Mouse (Mus musculus) B cell, adult 67 days (primary cell): ENCODE data around the gene Med22. TPM values are rescaled to one million over a fixed set of nuclear protein-coding genes. Genes with fewer than 3 reads are reported as not detected.

Experiments
- total RNA-seq, 2 experiments: library from RNA; stranded (reverse); gene quantifications; 4 replicates each; pipeline ENCODE4 v1.2.4; 2023

Med22 gene
- 10 to 100 TPM; 19.9 to 22.1 TPM for total RNA-seq

GRCm38 (mm10) chr2:26910124-26910993 lies at the start of gene Med22, which contains the start of gene Rpl7a:
Gene Med22 (minus strand): TSS chr2:26910677.
Gene Rpl7a (plus strand): TSS chr2:26910764.

GRCm38 (mm10) chr2:26933304-26934055 lies 23.0 kb upstream of the Med22 start, which contains the start of the genes Surf4 and Stkld1:
Gene Surf4 (minus strand): TSS chr2:26933928.
Gene Stkld1 (plus strand): TSS chr2:26934047.

GRCm38 (mm10) chr2:26915927-26916728 lies 5.7 kb upstream of the Med22 start, which contains the start of the genes Surf2 and Surf1:
Gene Surf2 (plus strand): TSS chr2:26916367.
Gene Surf1 (minus strand): TSS chr2:26916530.

GRCm38 (mm10) chr2:26902467-26903220 lies 7.8 kb downstream of the Med22 start, which contains the start of gene Surf6:
Gene Surf6 (minus strand): TSS chr2:26902879.

GRCm38 (mm10) chr2:26864879-26865278 lies 45.6 kb downstream of the Med22 start, which contains the start of gene Abo:
Gene Abo (minus strand): TSS chr2:26864979.

Other genes with a start within 250 kb of the Med22 start
- not detected for gene Lcn4, start 239.4 kb downstream of the Med22 start, total RNA-seq
- not detected for gene Abo, start 45.7 kb downstream of the Med22 start, total RNA-seq
- gene Surf6, start 7.8 kb downstream of the Med22 start, total RNA-seq = 10 to 100 TPM; 74.0 to 78.5 TPM
- gene Rpl7a, start 87 bp upstream of the Med22 start, total RNA-seq = 100 to 1,000 TPM; 644 to 653 TPM
- 10 to 100 TPM; 53.4 to 54.6 TPM for gene Surf2, start 5.7 kb upstream of the Med22 start, total RNA-seq
- 10 to 100 TPM; 52.3 to 66.8 TPM for gene Surf1, start 5.9 kb upstream of the Med22 start, total RNA-seq
- gene Surf4, start 23.3 kb upstream of the Med22 start, total RNA-seq = 10 to 100 TPM; 63.6 to 66.3 TPM
- gene Stkld1, start 23.4 kb upstream of the Med22 start, total RNA-seq = not detected
- gene Rexo4, start 53.7 kb upstream of the Med22 start, total RNA-seq = 10 to 100 TPM; 82.9 to 87.7 TPM
- gene Adamts13, start 62.7 kb upstream of the Med22 start, total RNA-seq = under 1 TPM; 0.15 to 0.27 TPM
- gene Cacfd1, start 99.2 kb upstream of the Med22 start, total RNA-seq = 10 to 100 TPM; 39.1 to 43.9 TPM
- 10 to 100 TPM in 1 of 2 experiments, 1 to 10 TPM in 1; 9.9 to 10.5 TPM for gene Slc2a6, start 117.3 kb upstream of the Med22 start, total RNA-seq
- not detected for gene Mymk, start 161.5 kb upstream of the Med22 start, total RNA-seq
- gene Adamtsl2, start 168.7 kb upstream of the Med22 start, total RNA-seq = 1 to 10 TPM; 4.2 to 5.8 TPM
- not detected for gene Fam163b, start 231.8 kb upstream of the Med22 start, total RNA-seq